Mouse (Mus musculus) liver, postnatal 0 days (tissue): ENCODE measurements at regions not wholly inside any gene's neighbourhood (a gene's known extent, or its start where the extent isn't known, plus 50 kb on each side); places are given as distances from the start of the nearest gene placed in this dataset.
A peak's percentile ranks its signal among the peaks of the same experiment; 100 is the strongest.

Experiments used
- ATAC-seq: fragments of 200-750 bp; cut with Nextera tagmentation; 2 replicates; pipeline ENCODE4 v1.8.0; 2017; ENCODE audit warnings: mild to moderate bottlenecking, moderate library complexity
- DNase-seq: peaks from one replicate; pipeline ENCODE4 v3.0.0-alpha.2; 2016
- H3K27ac ChIP-seq: fragments of 300-500 bp; sonication (generic); 2 replicates; pipeline ENCODE4 v1.5.1; 2014; ENCODE audit warnings: antibody characterized with exemption, moderate library complexity, mild to moderate bottlenecking, low read depth
- H3K27me3 ChIP-seq: fragments of 300-500 bp; sonication (generic); 2 replicates; pipeline ENCODE4 v1.6.1; 2014; ENCODE audit warnings: low read length, control low read depth, mixed read lengths; ENCODE audit not compliant: insufficient read depth
- H3K36me3 ChIP-seq: fragments of 300-500 bp; sonication (generic); replicated peaks from 2 replicates; pipeline ENCODE4 v1.6.1; 2014; ENCODE audit warnings: mild to moderate bottlenecking, control low read depth, low read length, moderate library complexity, mixed read lengths; ENCODE audit not compliant: insufficient read depth
- H3K4me1 ChIP-seq: fragments of 300-500 bp; sonication (generic); 2 replicates; pipeline ENCODE4 v1.6.1; 2014; ENCODE audit warnings: antibody characterized with exemption, mild to moderate bottlenecking, control low read depth; ENCODE audit not compliant: insufficient read depth
- H3K4me2 ChIP-seq: fragments of 300-500 bp; sonication (generic); 2 replicates; pipeline ENCODE4 v1.6.1; 2014; ENCODE audit warnings: low read depth, mild to moderate bottlenecking, low read length, moderate library complexity, mixed read lengths
- H3K4me3 ChIP-seq: fragments of 300-500 bp; sonication (generic); 2 replicates; pipeline ENCODE4 v1.5.1; 2014; ENCODE audit warnings: low read depth, low read length
- H3K9ac ChIP-seq: fragments of 300-500 bp; sonication (generic); replicated peaks from 2 replicates; pipeline ENCODE4 v1.6.1; 2014; ENCODE audit warnings: mild to moderate bottlenecking, moderate library complexity
- H3K9me3 ChIP-seq: fragments of 300-500 bp; sonication (generic); 2 replicates; pipeline ENCODE4 v1.6.1; 2016; ENCODE audit warnings: mild to moderate bottlenecking, control low read depth, low read length, mixed read lengths
- CTCF ChIP-seq: sonication (generic); IDR thresholded peaks from 2 replicates; pipeline ENCODE4 v1.5.1; 2016; ENCODE audit warnings: antibody characterized with exemption, low read depth
- EP300 ChIP-seq: IDR thresholded peaks from 2 replicates; pipeline ENCODE4 v1.6.1; 2016; ENCODE audit warnings: antibody characterized with exemption, low read depth, mild to moderate bottlenecking
- WGBS: fragments of 180-500 bp; shearing (Covaris S2); extraction: QIAGEN DNeasy Blood & Tissue Kit; methylation state at CpG from one replicate; pipeline ENCODE4 v1.1.7; 2014; ENCODE audit not compliant: insufficient replicate concordance; 5-methylcytosine and 5-hydroxymethylcytosine counted together

GRCm38 (mm10) chr1:60649303-60649850 is 67.2 kb upstream of the Cd28 start:
- 60% methylated on average over 8 of the region's 8 CpGs for WGBS
- no peaks in the 10 kb centered on the region for H3K27me3 ChIP-seq
- TF ChIP-seq EP300 (no peak), CTCF (no peak)
- H3K4me1 ChIP-seq: no peaks in the 10 kb centered on the region; the same call in 1 of the 2 replicates
- no peak overlapping the region for H3K27ac ChIP-seq
- no peak for ATAC-seq
- no peaks in the 10 kb centered on the region for H3K9me3 ChIP-seq
- H3K9ac ChIP-seq: no peak overlapping the region
- no peak overlapping the region for H3K4me3 ChIP-seq
- H3K4me2 ChIP-seq: no peak overlapping the region
- no peak for DNase-seq
- H3K36me3 ChIP-seq: no peaks in the 10 kb centered on the region

DNA sequence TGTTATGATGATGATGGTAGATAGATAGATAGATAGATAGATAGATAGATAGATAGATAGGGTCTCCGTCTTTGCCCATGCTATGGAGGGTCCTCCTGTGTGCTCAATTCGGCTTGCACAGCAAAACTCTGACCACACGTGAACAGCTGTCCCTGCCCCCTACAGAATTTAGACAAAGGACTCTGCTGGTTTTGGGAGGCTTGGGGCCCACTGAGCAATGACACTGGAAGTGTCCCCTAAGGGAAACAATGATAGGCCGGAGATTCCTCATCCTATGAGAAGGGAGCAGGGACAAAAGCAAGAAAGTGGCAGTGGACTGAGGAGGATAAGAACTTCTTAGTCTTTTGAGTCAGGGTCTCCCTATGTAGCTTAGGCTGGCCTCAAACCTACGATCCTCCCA is 69.8 kb upstream of the Cd28 start:
- Histone ChIP-seq H3K27ac (no peak overlapping the region), H3K9ac (no peak overlapping the region), H3K9me3 (no peaks in the 10 kb centered on the region), H3K4me3 (no peak overlapping the region), H3K4me2 (no peak overlapping the region), H3K36me3 (no peaks in the 10 kb centered on the region), H3K4me1 (peaks cover 3% of the 10 kb centered on the region; the same call in 1 of the 2 replicates), H3K27me3 (no peaks in the 10 kb centered on the region)
- no peak for TF ChIP-seq EP300
- no peak for TF ChIP-seq CTCF
- ATAC-seq: no peak
- 75% methylated on average over 5 of the region's 5 CpGs for WGBS
- DNase-seq: no peak

DNA sequence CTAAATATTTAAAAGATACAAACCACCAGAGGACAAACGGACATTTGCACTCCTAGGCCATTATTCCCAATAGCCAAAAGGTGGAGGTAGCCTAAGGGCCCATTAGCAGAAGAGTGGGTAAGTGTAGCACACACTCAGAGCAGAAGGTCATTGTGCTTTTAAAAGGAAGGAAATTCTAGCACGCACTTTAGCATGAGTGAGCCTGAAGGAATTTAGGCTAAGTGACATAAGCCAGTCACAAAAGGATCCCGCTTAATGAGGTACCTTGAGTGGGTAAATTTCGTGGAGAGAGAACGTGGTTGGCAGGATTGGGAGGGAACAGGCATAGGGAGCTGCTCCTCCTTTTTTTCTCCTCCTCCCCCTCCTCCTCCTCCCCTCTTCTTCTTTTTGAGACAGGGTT is 70.4 kb upstream of the Cd28 start:
- Histone ChIP-seq H3K27me3 (no peaks in the 10 kb centered on the region), H3K36me3 (no peaks in the 10 kb centered on the region), H3K4me3 (no peak overlapping the region), H3K9me3 (no peaks in the 10 kb centered on the region), H3K27ac (no peak overlapping the region), H3K9ac (no peak overlapping the region), H3K4me2 (no peak overlapping the region), H3K4me1 (peaks cover 9% of the 10 kb centered on the region; the same call in 1 of the 2 replicates)
- no peak for ATAC-seq
- WGBS: 66% methylated on average over 5 of the region's 5 CpGs
- TF ChIP-seq CTCF (no peak), EP300 (no peak)
- no peak for DNase-seq

DNA sequence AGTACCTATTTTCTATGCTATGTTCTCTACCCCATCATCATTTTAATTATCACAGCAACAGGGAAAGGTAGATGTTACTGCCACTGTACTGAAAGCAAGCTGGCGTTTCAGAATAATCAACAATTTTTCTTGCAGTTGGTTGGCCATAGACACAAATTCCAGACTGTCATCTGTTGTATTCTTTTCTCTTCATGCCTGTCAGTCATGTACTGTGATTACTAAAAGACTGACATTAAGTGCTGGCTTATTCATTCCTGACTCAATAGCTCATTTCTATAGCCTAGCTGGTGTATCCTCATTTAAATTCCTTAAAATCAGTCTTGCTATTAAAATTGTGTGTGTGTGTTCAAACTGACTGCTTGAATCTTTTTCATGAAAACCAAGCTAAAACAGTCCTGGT is 71.4 kb upstream of the Cd28 start:
- H3K27ac ChIP-seq: no peak overlapping the region
- 72% methylated on average over 1 of the region's 1 CpGs for WGBS
- DNase-seq: no peak

GRCm38 (mm10) chr1:60642761-60643160 is 73.8 kb upstream of the Cd28 start:
- Histone ChIP-seq H3K27me3 (no peaks in the 10 kb centered on the region), H3K4me2 (no peak overlapping the region), H3K27ac (no peak overlapping the region), H3K9me3 (no peaks in the 10 kb centered on the region), H3K4me3 (no peak overlapping the region), H3K4me1 (peaks cover 9% of the 10 kb centered on the region; the same call in 1 of the 2 replicates), H3K9ac (no peak overlapping the region), H3K36me3 (no peaks in the 10 kb centered on the region)
- ATAC-seq (no peak), DNase-seq (no peak)
- TF ChIP-seq EP300 (no peak), CTCF (no peak)
- WGBS: 37% methylated on average over 3 of the region's 3 CpGs

More for the DNA sequence above, 71.4 kb upstream of the Cd28 start:
- no peaks in the 10 kb centered on the region for H3K36me3 ChIP-seq
- no peak overlapping the region for H3K4me2 ChIP-seq
- H3K27me3 ChIP-seq: no peaks in the 10 kb centered on the region
- H3K4me1 ChIP-seq: peaks cover 9% of the 10 kb centered on the region; the same call in 1 of the 2 replicates
- TF ChIP-seq CTCF (no peak), EP300 (no peak)
- no peak overlapping the region for H3K9ac ChIP-seq
- ATAC-seq: no peak
- no peaks in the 10 kb centered on the region for H3K9me3 ChIP-seq
- H3K4me3 ChIP-seq: no peak overlapping the region

DNA sequence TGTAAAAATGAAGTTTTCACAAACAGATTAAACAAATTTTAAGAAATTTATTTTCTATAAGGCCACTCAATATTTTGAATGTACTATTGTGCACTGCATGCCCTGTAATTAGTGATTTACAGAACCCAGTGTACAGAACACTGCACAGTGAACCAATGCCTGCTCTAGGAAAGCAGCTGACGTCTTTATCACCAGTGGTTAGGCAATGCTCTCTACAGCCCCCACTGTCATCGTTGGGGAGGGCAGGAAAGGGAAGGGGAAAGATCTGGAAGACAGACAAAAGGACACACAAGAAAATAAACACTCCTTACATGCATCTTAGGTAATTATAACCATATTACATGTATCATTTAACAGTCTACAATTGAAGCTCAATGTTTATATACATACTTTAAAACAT is 74.4 kb upstream of the Cd28 start:
- Histone ChIP-seq H3K36me3 (no peaks in the 10 kb centered on the region), H3K9ac (no peak overlapping the region), H3K9me3 (no peaks in the 10 kb centered on the region), H3K27ac (no peak overlapping the region), H3K27me3 (no peaks in the 10 kb centered on the region), H3K4me3 (no peak overlapping the region), H3K4me1 (peaks cover 9% of the 10 kb centered on the region; the same call in 1 of the 2 replicates), H3K4me2 (no peak overlapping the region)
- 8% methylated on average over 2 of the region's 2 CpGs for WGBS
- DNase-seq: no peak
- ATAC-seq: peak; percentile 61; the same call in 1 of the 2 replicates
- TF ChIP-seq CTCF (no peak), EP300 (peak; percentile 26; the same call in 1 of the 2 replicates)

- H3K9ac ChIP-seq: no peak overlapping the region
Measured at GRCm38 (mm10) chr1:60641324-60641764, 74.4 kb upstream of the Raph1 start.

More at GRCm38 (mm10) chr1:60641324-60641764, 74.4 kb upstream of the Raph1 start:
- TF ChIP-seq CTCF: no peak
- TF ChIP-seq EP300: no peak
- Histone ChIP-seq H3K27me3 (no peaks in the 10 kb centered on the region), H3K4me1 (peaks cover 9% of the 10 kb centered on the region; the same call in 1 of the 2 replicates), H3K9me3 (no peaks in the 10 kb centered on the region), H3K36me3 (no peaks in the 10 kb centered on the region), H3K27ac (peak overlapping the region; percentile 57; the same call in 1 of the 2 replicates), H3K4me2 (no peak overlapping the region), H3K4me3 (no peak overlapping the region)
- no peak for DNase-seq
- ATAC-seq: no peak; the same call in 1 of the 2 replicates
- 51% methylated on average over 7 of the region's 7 CpGs for WGBS
